Mouse (Mus musculus): ENCODE measurements around the gene Nob1.
A peak's percentile ranks its signal among the peaks of the same experiment; 100 is the strongest.

Gene Nob1

GRCm38 (mm10) chr8:107386171-107386570, 38.7 kb downstream of the Nob1 start:
- peak; percentile 95 for DNase-seq (ENCODE audit: low spot score)

- DNase-seq (ENCODE audit: low spot score) = peak; percentile 62
Measured at GRCm38 (mm10) chr8:107385063-107385462, 39.8 kb downstream of the Nob1 start.

GRCm38 (mm10) chr8:107384651-107385050, 40.2 kb downstream of the Nob1 start:
- no peak for DNase-seq (ENCODE audit: low spot score)

GRCm38 (mm10) chr8:107382898-107383297, 42.0 kb downstream of the Nob1 start:
- no peak for DNase-seq (ENCODE audit: low spot score)

- no peak for DNase-seq (ENCODE audit: low spot score)
Measured at GRCm38 (mm10) chr8:107381666-107382065, 43.2 kb downstream of the Nob1 start.

- DNase-seq (ENCODE audit: low spot score) = no peak
Measured at GRCm38 (mm10) chr8:107380734-107381133, 44.1 kb downstream of the Nob1 start.

- DNase-seq (ENCODE audit: low spot score) = no peak
Measured at GRCm38 (mm10) chr8:107377346-107377745, 47.5 kb downstream of the Nob1 start.

GRCm38 (mm10) chr8:107370311-107370710, 54.5 kb downstream of the Nob1 start:
- DNase-seq (ENCODE audit: low spot score) = peak; percentile 94
